Mouse (Mus musculus): ENCODE measurements around the gene Itgb1. TPM values are rescaled to one million over a fixed set of nuclear protein-coding genes. Genes with fewer than 3 reads are reported as not detected.

The Itgb1 gene
- polyA plus RNA-seq (2014; fragmentation: Illumina TruSeq; extraction: RNeasy Lipid Tissue Mini Kit (QIAGEN cat#74804); ENCODE audit: low replicate concordance) = 361 TPM

DNA sequence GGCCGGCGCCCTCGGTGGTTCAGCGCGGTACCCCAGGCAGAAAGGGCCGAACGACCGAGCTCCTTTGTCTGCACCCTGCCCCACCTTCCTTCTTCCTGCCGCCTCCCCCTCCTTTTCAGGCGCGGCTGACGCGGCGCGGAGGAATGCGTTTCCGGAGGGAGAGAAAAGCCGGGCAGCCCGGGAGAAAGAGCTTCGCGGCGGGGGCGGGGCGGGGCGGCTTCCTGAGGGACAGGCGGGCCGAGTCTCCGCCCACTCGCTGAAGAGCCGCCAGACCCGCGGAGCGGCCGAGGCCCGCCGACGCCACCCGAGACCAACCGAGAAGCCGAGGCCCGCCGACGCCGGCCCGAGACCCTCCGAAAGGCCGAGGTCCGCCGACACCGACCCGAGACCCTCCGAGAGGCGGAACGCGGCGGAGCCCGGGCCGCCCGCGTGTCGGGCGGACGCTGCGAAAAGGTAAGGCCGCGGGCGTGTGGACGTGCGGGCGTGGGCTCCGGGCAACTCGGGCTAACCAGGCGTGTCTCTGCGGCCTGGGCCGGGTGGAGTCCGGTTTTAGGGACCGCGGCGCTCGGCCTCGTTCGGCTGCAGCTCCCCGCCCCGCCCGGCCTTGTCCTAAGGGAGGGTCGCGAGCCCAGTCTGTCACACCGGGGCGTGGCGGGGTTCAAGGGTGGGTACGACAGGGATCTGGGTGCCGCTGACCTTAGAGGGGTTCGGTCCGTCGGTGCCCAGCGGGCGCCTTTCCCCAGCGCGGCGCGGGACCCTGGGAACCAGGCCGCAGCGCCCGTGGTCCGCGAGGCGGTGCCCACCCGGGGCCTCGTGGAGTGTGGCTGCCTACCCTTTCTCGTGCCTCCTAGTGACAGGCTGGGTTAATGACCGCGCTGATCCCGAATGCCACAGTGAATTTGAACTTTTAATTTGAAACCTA lies at the start of gene Itgb1:
Gene Itgb1, plus strand, starts transcription at position 148 of the 922 bp plus-strand sequence.

Other genes with a start within 250 kb of the Itgb1 start
- gene Gm3952, start 113.0 kb downstream of the Itgb1 start, polyA plus RNA-seq (2014; fragmentation: Illumina TruSeq; extraction: RNeasy Lipid Tissue Mini Kit (QIAGEN cat#74804); ENCODE audit: low replicate concordance) = not detected

Data from small intestine, adult 10 weeks (tissue).